Mouse (Mus musculus) cerebellum, adult 2 months (tissue): ENCODE data around the gene Klhdc1. TPM values are rescaled to one million over a fixed set of nuclear protein-coding genes. Genes with fewer than 3 reads are reported as not detected.

Experiments
- DNase-seq, 2 experiments: peaks; one replicate each; pipeline ENCODE4 v3.0.0; 2021
- H3K27ac ChIP-seq: fragments of 200-500 bp; 2 replicates; pipeline ENCODE4 v1.5.1; 2012; ENCODE audit warnings: low read length, control low read depth, inconsistent platforms; ENCODE audit not compliant: insufficient read depth
- H3K27me3 ChIP-seq: fragments of 200-500 bp; 2 replicates; pipeline ENCODE4 v1.6.1; 2012; ENCODE audit warnings: inconsistent platforms, mild to moderate bottlenecking, low read length, moderate library complexity; ENCODE audit not compliant: control insufficient read depth, insufficient read depth
- H3K4me1 ChIP-seq: fragments of 200-500 bp; 2 replicates; pipeline ENCODE4 v1.6.1; 2011; ENCODE audit warnings: low read length; ENCODE audit not compliant: control insufficient read depth, insufficient read depth
- H3K4me3 ChIP-seq: fragments of 200-500 bp; replicated peaks from 2 replicates; pipeline ENCODE3; 2011; ENCODE audit warnings: mild to moderate bottlenecking, low read depth, low read length, control low read depth; ENCODE audit not compliant: insufficient read depth
- CTCF ChIP-seq: fragments of 200-500 bp; IDR thresholded peaks from 2 replicates; pipeline ENCODE4 v1.5.1; 2011; ENCODE audit warnings: low read depth, mild to moderate bottlenecking, control low read depth, low read length, moderate library complexity, borderline replicate concordance; ENCODE audit not compliant: insufficient read depth
- POLR2A ChIP-seq: fragments of 200-500 bp; IDR thresholded peaks from 2 replicates; pipeline ENCODE4 v1.6.1; 2011; ENCODE audit warnings: low read length, control low read depth, borderline replicate concordance; ENCODE audit not compliant: insufficient read depth
- WGBS: fragments of 180-500 bp; shearing (Covaris S2); methylation state at CpG from one replicate; pipeline ENCODE4 v1.1.7; 2018; 5-methylcytosine and 5-hydroxymethylcytosine counted together
- polyA plus RNA-seq: library from polyadenylated mRNA; depleted of rRNA; stranded (reverse); fragments of >200 nt; gene quantifications from 2 replicates; pipeline ENCODE4 v1.2.3, GENCODE M21; 2012

The Klhdc1 gene
- polyA plus RNA-seq, 1 experiment, result 10.2 TPM

DNA sequence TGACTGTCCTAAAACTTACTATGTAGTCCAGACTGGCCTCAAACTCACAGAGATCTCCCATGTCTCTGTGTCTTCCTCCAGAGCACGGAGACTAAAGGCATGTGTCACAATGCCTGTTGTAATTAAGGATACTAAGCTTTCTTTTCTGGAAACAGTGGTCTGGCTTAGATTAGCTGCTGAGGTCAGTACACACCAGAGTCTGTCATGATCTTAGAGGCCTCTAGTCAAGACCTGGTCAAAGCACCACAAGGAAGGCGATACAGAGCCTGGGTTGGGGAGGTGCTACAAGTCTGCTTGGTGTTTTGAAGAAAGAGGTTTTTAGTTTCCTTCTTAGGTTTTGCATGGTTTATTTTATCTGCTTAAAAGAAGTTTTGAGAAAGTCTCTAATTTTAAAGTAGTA, 59.4 kb downstream of the Klhdc1 start:
- Histone ChIP-seq H3K4me3 (no peak overlapping the region), H3K27ac (no peak overlapping the region), H3K27me3 (no peaks in the 10 kb centered on the region), H3K4me1 (peaks cover 5% of the 10 kb centered on the region; the same call in 1 of the 2 replicates)
- no peak for TF ChIP-seq CTCF
- TF ChIP-seq POLR2A, result no peak
- WGBS, result 86% methylated on average over 2 of the region's 2 CpGs
- no peak for DNase-seq

GRCm38 (mm10) chr12:69302171-69302570, 61.2 kb downstream of the Klhdc1 start:
- no peak overlapping the region for H3K4me3 ChIP-seq
- no peaks in the 10 kb centered on the region for H3K4me1 ChIP-seq
- H3K27ac ChIP-seq, result no peak overlapping the region
- DNase-seq, result no peak
- WGBS, result 91% methylated on average over 12 of the region's 12 CpGs
- no peaks in the 10 kb centered on the region for H3K27me3 ChIP-seq
- TF ChIP-seq CTCF, result no peak

- no peak overlapping the region for H3K27ac ChIP-seq
- TF ChIP-seq POLR2A (no peak), CTCF (no peak)
- WGBS, result 95% methylated on average over 2 of the region's 2 CpGs
- DNase-seq, result no peak
- H3K4me3 ChIP-seq, result no peak overlapping the region
- H3K4me1 ChIP-seq, result no peaks in the 10 kb centered on the region
- no peaks in the 10 kb centered on the region for H3K27me3 ChIP-seq
These were observed 63.1 kb downstream of the Klhdc1 start for GRCm38 (mm10) chr12:69304051-69304450.

GRCm38 (mm10) chr12:69306333-69306732, 65.4 kb downstream of the Klhdc1 start:
- 71% methylated on average over 7 of the region's 7 CpGs for WGBS
- Histone ChIP-seq H3K4me3 (no peak overlapping the region), H3K4me1 (no peaks in the 10 kb centered on the region), H3K27ac (no peak overlapping the region), H3K27me3 (no peaks in the 10 kb centered on the region)
- no peak for TF ChIP-seq CTCF
- TF ChIP-seq POLR2A, result no peak
- DNase-seq, result no peak

DNA sequence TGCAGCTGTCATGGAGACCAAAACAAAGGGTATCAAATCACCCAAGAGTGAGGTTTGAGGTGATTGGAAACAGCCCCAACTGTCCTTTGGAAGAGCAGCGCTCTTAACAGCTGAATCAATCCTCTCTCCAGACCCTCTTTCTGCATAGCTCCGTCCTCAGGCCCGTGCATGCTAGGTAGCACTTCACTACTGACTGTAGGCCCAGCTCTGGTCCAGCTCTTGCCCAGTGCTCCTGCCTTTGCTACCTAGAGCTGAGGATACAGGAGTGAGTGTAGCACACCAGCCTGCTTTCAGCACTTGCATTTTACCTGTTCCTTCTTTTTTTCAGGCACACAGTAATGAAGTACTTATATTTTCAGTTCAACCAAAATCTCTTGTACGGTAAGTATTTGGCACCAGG, 68.7 kb downstream of the Klhdc1 start:
- 94% methylated on average over 4 of the region's 4 CpGs for WGBS
- Histone ChIP-seq H3K4me1 (no peaks in the 10 kb centered on the region), H3K27ac (no peak overlapping the region), H3K27me3 (no peaks in the 10 kb centered on the region), H3K4me3 (no peak overlapping the region)
- no peak for DNase-seq
- TF ChIP-seq POLR2A (no peak), CTCF (no peak)

DNA sequence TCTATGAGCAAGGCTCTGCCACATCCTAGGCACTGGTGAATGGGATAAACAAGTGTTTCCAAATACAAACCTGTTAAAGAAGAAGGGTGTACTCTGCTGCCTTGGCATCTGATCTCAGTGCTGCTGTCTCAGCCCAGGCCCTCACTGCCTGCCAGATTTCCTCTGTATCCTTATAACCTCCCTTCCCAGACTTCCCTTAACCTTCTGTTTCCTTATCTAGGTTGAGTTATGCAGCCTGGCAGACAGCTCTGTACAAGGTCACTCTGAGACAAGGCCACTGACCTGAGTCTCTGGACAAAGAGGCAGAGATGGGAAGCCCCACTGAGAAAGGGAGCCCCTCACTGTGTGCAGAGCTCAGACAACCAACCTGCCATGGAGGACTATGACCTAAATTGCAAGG, 77.5 kb downstream of the Klhdc1 start:
- H3K4me1 ChIP-seq, result no peaks in the 10 kb centered on the region
- H3K4me3 ChIP-seq, result no peak overlapping the region
- TF ChIP-seq POLR2A (no peak), CTCF (no peak)
- no peak overlapping the region for H3K27ac ChIP-seq
- H3K27me3 ChIP-seq, result no peaks in the 10 kb centered on the region
- DNase-seq, result no peak

DNA sequence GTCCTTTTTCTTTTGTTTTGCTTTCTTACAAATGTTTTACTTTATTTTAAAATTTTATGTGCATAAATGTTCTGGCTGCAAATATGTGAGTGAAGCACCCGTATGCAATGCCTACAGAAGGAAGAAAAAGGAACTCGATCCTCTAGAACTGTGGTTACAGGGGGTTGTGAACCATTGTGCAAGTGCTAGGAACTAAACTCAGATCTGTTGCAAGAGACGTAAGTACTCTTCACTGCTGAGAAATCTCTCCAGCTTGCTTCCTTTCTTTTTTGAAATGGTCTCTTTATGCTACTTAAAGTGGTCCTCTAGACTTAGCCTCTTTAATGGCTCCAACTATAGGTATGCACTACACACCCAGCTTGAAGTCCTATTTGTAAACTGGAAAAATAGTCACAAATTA, 90.2 kb downstream of the Klhdc1 start:
- Histone ChIP-seq H3K4me1 (no peaks in the 10 kb centered on the region), H3K27ac (no peak overlapping the region), H3K4me3 (no peak overlapping the region), H3K27me3 (no peaks in the 10 kb centered on the region)
- DNase-seq, result no peak
- TF ChIP-seq POLR2A, result no peak
- no peak for TF ChIP-seq CTCF
- WGBS, result 94% methylated on average over 3 of the region's 3 CpGs

GRCm38 (mm10) chr12:69332147-69332546, 91.2 kb downstream of the Klhdc1 start:
- TF ChIP-seq POLR2A, result no peak
- TF ChIP-seq CTCF, result no peak
- Histone ChIP-seq H3K4me3 (no peak overlapping the region), H3K27me3 (no peaks in the 10 kb centered on the region), H3K27ac (no peak overlapping the region), H3K4me1 (no peaks in the 10 kb centered on the region)
- no peak for DNase-seq
- 92% methylated on average over 1 of the region's 1 CpGs for WGBS
